8 mouse cellular contexts compared by ENCODE assay signal in genomic region chr9:59539441-59540137, GRCm38 (mm10). TPM values are rescaled to one million over a fixed set of nuclear protein-coding genes. Genes with fewer than 3 reads are reported as not detected.
DNase-seq lines count a peak whose midpoint lies in the region; ATAC-seq and TF ChIP-seq lines count a peak whose summit lies in the region.

Hexa (plus strand) TSS chr9:59539540.
Tmem202 (minus strand) TSS chr9:59539847.

- peak within 1 kb of the TSS; percentile 88 for H3K4me3 ChIP-seq in hindbrain, embryonic 15.5 days
- peak within 1 kb of the TSS; percentile 66 for H3K4me3 ChIP-seq in left cerebral cortex, adult 2 months
- H3K4me3 ChIP-seq in macrophage (ENCODE audit: inconsistent target): peak within 1 kb of the TSS; percentile 76

- peak within 1 kb of the TSS; percentile 64; the same call in 1 of the 2 replicates for H3K27ac ChIP-seq in hindbrain, embryonic 15.5 days (replicated peaks)
- H3K27ac ChIP-seq in left cerebral cortex, adult 2 months: peak within 1 kb of the TSS; percentile 93
- peak within 1 kb of the TSS; percentile 99 for H3K27ac ChIP-seq in macrophage

- peaks cover 52% of the 10 kb centered on the region for H3K79me2 ChIP-seq in macrophage (ENCODE audit: inconsistent target)

- TF ChIP-seq CTCF in left cerebral cortex, adult 2 months (IDR thresholded peaks at IDR 0.05): no peak

- peaks cover 27% of the 10 kb centered on the region for H3K4me1 ChIP-seq in hindbrain, embryonic 15.5 days (replicated peaks)

- intact Hi-C loops in left cerebral cortex, adult 2 months (cut with DNase I): loop anchor here (2.0 kb wide), 1 partner anchor 53 kb away; the partner anchor contains the start of gene Arih1

- H3K36me3 ChIP-seq in hindbrain, embryonic 15.5 days: no peaks in the 10 kb centered on the region
- no peaks in the 10 kb centered on the region for H3K36me3 ChIP-seq in macrophage (ENCODE audit: inconsistent target)

- 2% methylated on average over 55 of the region's 55 CpGs for WGBS in hindbrain, embryonic 15.5 days
- WGBS in macrophage (ENCODE audit: missing documents): under 1% methylated on average over 50 of the region's 55 CpGs

- no peaks in the 10 kb centered on the region for H3K9me3 ChIP-seq in hindbrain, embryonic 15.5 days

- peak within 1 kb of the TSS; percentile 80 for H3K4me2 ChIP-seq in hindbrain, embryonic 15.5 days

- peak; percentile 93 for ATAC-seq in hindbrain, embryonic 15.5 days (ENCODE audit: low FRiP score, low read depth)

- DNase-seq in T-cell, adult 2 months (ENCODE audit: low spot score): peak; percentile 66
- peak; percentile 84 to 88 for DNase-seq in cerebellum, postnatal 14 days
- peak; percentile 78 to 84 for DNase-seq in frontal cortex, postnatal 36 days (ENCODE audit: low spot score in 2 of 2)
- DNase-seq in left cerebral cortex, adult 2 months (ENCODE audit: extremely low spot score in 1 of 2, low spot score in 2 of 2): peak; percentile 81 to 83
- DNase-seq in right cerebral cortex, adult 18-20 months: peak; percentile 82
- peak; percentile 79 for DNase-seq in urinary bladder, adult 2 months (ENCODE audit: low spot score)

- peak within 1 kb of the TSS; percentile 89 for H3K9ac ChIP-seq in hindbrain, embryonic 15.5 days

- no peaks in the 10 kb centered on the region for H3K27me3 ChIP-seq in hindbrain, embryonic 15.5 days

RNA-seq across cellular contexts. Expression of gene Hexa, which starts in this region (rescaled TPM):
- polyA plus RNA-seq in hindbrain, embryonic 15.5 days (2015; fragmentation: Nextera tagmentation; extraction: Ambion mirVana): 61.2 and 64.2 TPM in 2 replicates
- 10 to 100 TPM; 49.3 to 53.1 TPM for total RNA-seq in left cerebral cortex, adult 2 months (2021)
- total RNA-seq in macrophage (2018; cell fraction: chromatin; rRNA removed): 100 to 1,000 TPM in 19 of 26 experiments, 10 to 100 TPM in 7; 71.9 to 287 (median 128) TPM
- 1,000 to 10,000 TPM in 13 of 26 experiments, 100 to 1,000 TPM in 13; 647 to 1,881 (median 1,128) TPM for total RNA-seq in macrophage (2018; cell fraction: cytosol; rRNA removed)
- 1,000 to 10,000 TPM in 2 of 26 experiments, 100 to 1,000 TPM in 24; 203 to 1,284 (median 683) TPM for total RNA-seq in macrophage (2018; cell fraction: nucleus; rRNA removed)
- 1,167 to 1,761 TPM (median 1,697 TPM) in 3 replicates for polyA plus RNA-seq in macrophage (2018)
- polyA plus RNA-seq in urinary bladder, adult 2 months (2012; rRNA removed): 103 and 106 TPM in 2 replicates

RNA-seq across cellular contexts. Expression of gene Tmem202, which starts in this region (rescaled TPM):
- 0.88 and 1.5 TPM in 2 replicates for polyA plus RNA-seq in hindbrain, embryonic 15.5 days (2015; fragmentation: Nextera tagmentation; extraction: Ambion mirVana)
- total RNA-seq in left cerebral cortex, adult 2 months (2021): 1 to 10 TPM; 3.7 to 4.1 TPM
- total RNA-seq in macrophage (2018; cell fraction: chromatin; rRNA removed): 1 to 10 TPM in 23 of 26 experiments, under 1 TPM in 2, not detected in 1; 0.57 to 9.3 (median 3.9) TPM
- total RNA-seq in macrophage (2018; cell fraction: cytosol; rRNA removed): 1 to 10 TPM; 2.9 to 6.7 (median 4.3) TPM
- 1 to 10 TPM; 1.4 to 8.6 (median 3.1) TPM for total RNA-seq in macrophage (2018; cell fraction: nucleus; rRNA removed)
- 4.2 to 5.7 TPM (median 5.0 TPM) in 3 replicates for polyA plus RNA-seq in macrophage (2018)
- 1.3 and 1.5 TPM in 2 replicates for polyA plus RNA-seq in urinary bladder, adult 2 months (2012; rRNA removed)

Comparison
In these comparisons a context has a peak if more than half of its experiments do, and no peak if none do; other contexts are left out.
1. Peak in every context shown above with its lines: DNase-seq, ATAC-seq, H3K4me3 ChIP-seq and H3K27ac ChIP-seq.
2. RNA of gene Hexa (polyA plus RNA-seq): 1,167 to 1,761 TPM in macrophage; 103 to 106 TPM in urinary bladder, adult 2 months and 61.2 to 64.2 TPM in hindbrain, embryonic 15.5 days; every median in the first group is over 10 times any median in the second.